Mouse (Mus musculus) erythroblast, embryonic 14.5 days (primary cell): Measurements from ENCODE around the gene Nhsl1. TPM values are rescaled to one million over a fixed set of nuclear protein-coding genes. Genes with fewer than 3 reads are reported as not detected.

Experiments used
- H3K27me3 ChIP-seq: 2 replicates; pipeline ENCODE4 v1.6.1; 2012; ENCODE audit warnings: inconsistent platforms; ENCODE audit not compliant: control insufficient read depth
- H3K36me3 ChIP-seq: 2 replicates; pipeline ENCODE4 v1.6.1; 2012; ENCODE audit warnings: mild to moderate bottlenecking, inconsistent platforms; ENCODE audit not compliant: control insufficient read depth
- H3K4me1 ChIP-seq: 2 replicates; pipeline ENCODE4 v1.6.1; 2012; ENCODE audit warnings: inconsistent platforms; ENCODE audit not compliant: control insufficient read depth
- H3K4me3 ChIP-seq: replicated peaks from 2 replicates; pipeline ENCODE3; 2012; ENCODE audit warnings: moderate library complexity, mild to moderate bottlenecking, inconsistent platforms
- H3K9me3 ChIP-seq: 2 replicates; pipeline ENCODE4 v1.6.1; 2012; ENCODE audit warnings: low read length, inconsistent platforms, mixed read lengths; ENCODE audit not compliant: control insufficient read depth
- GATA1 ChIP-seq: IDR thresholded peaks from 2 replicates; pipeline ENCODE4 v1.6.1; 2012; ENCODE audit warnings: low read length, inconsistent platforms, mixed read lengths
- TAL1 ChIP-seq: IDR thresholded peaks from 3 replicates; pipeline ENCODE4 v1.6.1; 2012; ENCODE audit warnings: low read length, inconsistent platforms, mixed read lengths
- polyA plus RNA-seq: library from polyadenylated mRNA; stranded (reverse); fragments of >175 nt; gene quantifications from 2 replicates; pipeline ENCODE4 v1.2.3, GENCODE M21; 2012

Nhsl1 gene
- polyA plus RNA-seq, 1 experiment, result not detected

DNA sequence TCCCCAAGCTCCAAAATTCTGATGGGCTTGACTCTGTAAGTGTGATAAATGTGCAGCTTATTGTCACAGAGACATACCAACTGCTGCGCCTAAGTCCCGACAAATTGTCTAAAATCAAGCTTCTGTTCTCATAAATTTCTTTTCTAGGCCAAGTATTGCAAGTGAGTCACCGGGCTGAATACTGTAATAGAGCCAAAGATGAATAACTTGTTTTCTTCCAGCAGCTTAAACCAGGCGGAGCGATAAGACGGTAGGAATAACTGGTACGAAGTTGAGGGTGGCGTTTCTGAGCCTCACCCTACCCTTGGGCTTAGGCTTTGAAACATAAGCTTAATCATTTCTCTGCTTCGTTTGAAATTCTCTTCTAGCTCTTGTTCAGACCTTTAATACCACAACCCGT lies 162.1 kb downstream of the Nhsl1 start:
- Histone ChIP-seq H3K27me3 (no peaks in the 10 kb centered on the region), H3K36me3 (no peaks in the 10 kb centered on the region), H3K9me3 (no peaks in the 10 kb centered on the region), H3K4me3 (no peak overlapping the region), H3K4me1 (no peaks in the 10 kb centered on the region)
- TF ChIP-seq GATA1 (no peak), TAL1 (no peak)

DNA sequence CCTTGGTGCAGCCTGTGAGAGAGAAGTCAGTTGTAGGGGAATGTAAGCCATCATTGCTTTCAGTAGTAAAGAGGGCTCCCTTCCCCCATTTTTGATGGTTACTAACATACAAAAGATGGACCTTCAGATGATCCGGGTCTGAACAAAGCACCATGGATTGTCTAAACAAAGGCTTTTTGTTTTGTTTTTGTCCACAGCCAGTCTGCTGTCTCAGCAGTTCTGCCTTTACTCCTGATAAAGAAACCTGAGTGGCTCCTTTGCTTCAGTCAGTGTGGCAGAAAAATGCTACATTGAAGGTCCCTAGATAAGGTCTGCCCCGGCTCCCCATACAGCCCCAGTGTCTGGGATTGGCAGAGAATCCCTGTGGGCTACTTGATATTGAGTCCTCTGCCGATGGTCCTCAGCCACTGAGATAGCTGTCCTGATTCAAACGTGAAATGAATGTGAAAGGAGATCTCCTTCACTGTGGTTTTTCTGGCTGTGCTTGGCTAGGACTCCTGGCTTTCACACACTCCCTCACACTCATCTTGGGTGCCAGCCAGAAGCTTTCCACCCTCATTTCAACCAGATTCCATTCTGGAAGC lies 163.9 kb downstream of the Nhsl1 start:
- TF ChIP-seq TAL1 (no peak), GATA1 (no peak)
- H3K4me3 ChIP-seq, result no peak overlapping the region
- H3K36me3 ChIP-seq, result no peaks in the 10 kb centered on the region
- no peaks in the 10 kb centered on the region for H3K27me3 ChIP-seq
- no peaks in the 10 kb centered on the region for H3K9me3 ChIP-seq
- no peaks in the 10 kb centered on the region for H3K4me1 ChIP-seq

DNA sequence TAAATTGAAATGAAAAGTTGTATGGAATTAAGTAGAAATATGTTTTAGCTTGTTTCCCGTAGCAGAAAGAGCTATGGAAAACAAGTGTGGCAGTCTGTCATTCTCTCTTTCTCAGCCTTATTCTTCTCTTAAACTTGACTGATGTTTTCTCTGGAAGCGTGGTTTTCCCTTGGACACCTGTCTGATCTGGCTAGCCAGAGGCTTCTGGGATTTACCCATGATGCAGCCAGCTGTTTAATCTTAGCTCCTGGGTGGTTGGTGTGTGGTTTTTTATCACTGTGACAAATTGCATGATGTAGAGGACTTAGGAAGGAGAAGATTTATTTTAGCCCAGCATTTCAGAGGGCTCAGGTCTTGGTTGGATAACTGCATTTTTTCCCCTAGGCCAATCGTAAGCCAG lies 164.9 kb downstream of the Nhsl1 start:
- Histone ChIP-seq H3K4me1 (no peaks in the 10 kb centered on the region), H3K27me3 (no peaks in the 10 kb centered on the region), H3K36me3 (no peaks in the 10 kb centered on the region), H3K9me3 (no peaks in the 10 kb centered on the region), H3K4me3 (no peak overlapping the region)
- TF ChIP-seq GATA1 (no peak), TAL1 (no peak)

DNA sequence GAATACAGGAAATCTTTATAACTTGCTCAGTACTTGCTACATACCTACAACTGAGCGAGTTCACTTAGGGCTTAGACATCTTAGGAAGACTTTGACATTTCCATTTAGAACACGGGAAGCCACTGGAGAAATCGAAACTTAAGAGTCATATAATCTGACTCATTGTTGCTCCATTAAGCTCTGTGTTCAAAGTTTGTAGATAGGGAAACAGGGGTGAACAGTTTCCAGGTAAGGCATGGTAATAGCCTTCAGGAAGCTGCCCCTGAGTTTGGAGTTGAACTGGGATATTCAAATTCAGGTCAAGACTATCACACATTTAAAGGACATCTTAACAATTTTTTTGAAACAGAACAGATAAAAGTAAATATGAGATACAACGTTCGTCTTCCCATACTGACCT lies 165.9 kb downstream of the Nhsl1 start:
- H3K9me3 ChIP-seq, result no peaks in the 10 kb centered on the region
- no peak overlapping the region for H3K4me3 ChIP-seq
- TF ChIP-seq TAL1 (no peak), GATA1 (no peak)
- H3K36me3 ChIP-seq, result no peaks in the 10 kb centered on the region
- no peaks in the 10 kb centered on the region for H3K4me1 ChIP-seq
- H3K27me3 ChIP-seq, result no peaks in the 10 kb centered on the region

DNA sequence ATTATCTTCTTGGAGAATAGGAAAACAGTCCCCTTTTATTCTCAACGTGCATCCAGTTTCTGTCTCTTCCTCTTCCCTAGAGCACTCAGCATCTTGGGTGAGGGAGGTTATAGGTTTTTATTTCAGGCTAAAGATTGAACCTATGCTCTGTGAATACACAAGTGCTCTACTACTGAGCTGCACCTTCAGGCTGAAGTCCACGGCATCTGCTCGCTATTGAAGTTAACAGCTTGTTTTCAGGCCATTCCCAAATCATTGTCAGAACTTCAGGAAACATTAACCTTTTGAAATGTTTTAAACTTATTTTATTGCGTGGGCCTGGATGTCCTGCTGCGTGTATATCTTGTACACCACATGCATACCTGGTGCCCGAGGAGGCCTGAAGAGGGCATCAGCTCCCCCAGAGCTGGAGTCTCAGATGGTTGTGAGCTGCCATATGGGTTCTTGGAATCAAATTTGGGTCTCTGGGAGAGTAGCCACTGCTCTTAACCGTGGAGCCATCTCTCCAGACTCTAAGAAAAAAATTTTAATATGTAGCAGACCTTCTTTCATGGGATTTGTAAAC lies 169.5 kb downstream of the Nhsl1 start:
- Histone ChIP-seq H3K4me3 (no peak overlapping the region), H3K9me3 (no peaks in the 10 kb centered on the region)
- no peak for TF ChIP-seq GATA1
- TF ChIP-seq TAL1, result no peak

DNA sequence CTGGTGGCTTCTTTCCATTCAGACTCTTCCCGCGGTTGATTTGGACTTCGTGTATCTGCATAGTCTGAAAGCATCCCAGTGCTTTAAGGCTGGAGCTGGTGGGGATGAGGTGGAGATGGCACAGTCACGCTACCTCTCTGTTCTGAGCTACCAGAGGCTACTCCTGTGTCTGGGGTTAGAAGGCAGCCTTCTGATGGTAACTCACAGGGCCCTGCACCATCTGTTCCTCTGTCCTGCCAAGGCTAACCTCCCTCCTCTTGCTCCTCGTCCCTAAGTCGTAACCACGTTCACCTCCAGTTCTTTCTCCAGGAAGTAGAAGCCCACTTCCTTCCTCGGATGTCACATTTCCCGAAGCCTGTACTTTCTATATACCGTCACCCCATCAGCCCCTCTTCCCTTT lies 171.2 kb downstream of the Nhsl1 start:
- no peaks in the 10 kb centered on the region for H3K36me3 ChIP-seq

More for the DNA sequence above, 169.5 kb downstream of the Nhsl1 start:
- Histone ChIP-seq H3K4me1 (no peaks in the 10 kb centered on the region), H3K27me3 (no peaks in the 10 kb centered on the region), H3K36me3 (no peaks in the 10 kb centered on the region)

DNA sequence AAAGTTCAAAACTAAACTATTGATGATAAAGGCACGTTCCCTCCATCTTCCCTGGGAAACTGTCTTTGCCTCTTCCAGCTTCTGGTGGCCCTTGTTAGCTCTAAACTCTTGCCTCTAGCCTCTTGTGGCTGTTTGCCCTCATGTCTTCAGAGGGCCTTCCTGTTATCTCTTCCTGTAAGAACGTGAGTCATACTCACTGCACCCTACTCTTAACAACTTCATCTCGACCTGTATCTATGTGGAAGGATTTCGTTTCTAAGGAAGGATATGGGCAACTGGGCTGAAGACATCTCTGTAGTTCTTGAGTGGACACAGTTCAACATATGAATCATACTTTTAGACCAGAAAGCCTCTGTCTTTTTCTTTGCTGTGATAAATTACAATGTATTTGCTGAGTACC lies 173.2 kb downstream of the Nhsl1 start:
- no peaks in the 10 kb centered on the region for H3K27me3 ChIP-seq
- no peaks in the 10 kb centered on the region for H3K36me3 ChIP-seq
- H3K4me1 ChIP-seq, result no peaks in the 10 kb centered on the region
- TF ChIP-seq GATA1, result no peak
- TF ChIP-seq TAL1, result no peak
- no peaks in the 10 kb centered on the region for H3K9me3 ChIP-seq
- H3K4me3 ChIP-seq, result no peak overlapping the region

More for the DNA sequence above, 171.2 kb downstream of the Nhsl1 start:
- Histone ChIP-seq H3K4me1 (no peaks in the 10 kb centered on the region), H3K27me3 (no peaks in the 10 kb centered on the region), H3K4me3 (no peak overlapping the region), H3K9me3 (no peaks in the 10 kb centered on the region)
- no peak for TF ChIP-seq TAL1

DNA sequence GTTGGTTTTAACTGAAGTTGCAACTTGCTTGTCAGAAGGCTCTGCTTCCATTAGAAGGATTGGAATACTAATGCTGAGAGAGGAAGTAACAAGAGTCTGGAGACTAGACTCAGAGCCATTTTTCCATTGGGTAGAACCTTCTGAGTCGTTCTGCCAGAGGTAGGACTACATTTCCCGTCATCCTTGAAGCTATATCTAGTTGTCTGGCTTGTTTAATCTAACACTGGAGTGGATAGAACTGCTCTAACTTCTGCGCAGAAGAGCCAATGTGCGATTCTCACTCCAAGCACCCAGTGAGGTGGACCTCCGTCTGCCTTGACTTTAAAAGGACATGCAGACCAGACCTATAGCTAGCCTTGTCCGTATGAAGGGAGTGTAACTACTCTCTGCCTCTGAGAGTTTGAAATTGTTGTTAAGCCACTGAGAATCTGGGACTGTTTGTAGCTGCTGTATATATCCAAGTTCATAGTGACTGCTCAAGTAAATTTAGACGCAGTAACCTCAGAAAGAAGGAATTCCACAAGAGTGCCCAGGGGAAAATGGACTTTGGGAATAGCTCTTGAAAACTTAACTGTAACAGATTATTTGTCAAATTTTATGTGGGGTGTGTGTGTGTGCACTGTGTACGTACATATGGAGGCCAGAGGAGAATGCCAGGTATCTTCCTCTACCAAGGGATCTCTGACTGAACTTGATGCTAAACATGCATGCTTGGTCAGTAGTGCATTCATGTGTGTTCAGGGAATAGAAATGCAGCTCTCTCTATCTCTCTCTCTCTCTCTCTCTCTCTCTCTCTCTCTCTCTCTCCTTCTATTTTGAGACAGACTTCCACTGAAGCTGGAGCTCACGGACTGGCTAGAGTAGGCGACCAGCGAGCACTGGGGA lies 174.5 kb downstream of the Nhsl1 start:
- Histone ChIP-seq H3K4me3 (no peak overlapping the region), H3K27me3 (no peaks in the 10 kb centered on the region), H3K4me1 (no peaks in the 10 kb centered on the region), H3K36me3 (no peaks in the 10 kb centered on the region), H3K9me3 (no peaks in the 10 kb centered on the region)
- TF ChIP-seq TAL1, result no peak
- no peak for TF ChIP-seq GATA1

DNA sequence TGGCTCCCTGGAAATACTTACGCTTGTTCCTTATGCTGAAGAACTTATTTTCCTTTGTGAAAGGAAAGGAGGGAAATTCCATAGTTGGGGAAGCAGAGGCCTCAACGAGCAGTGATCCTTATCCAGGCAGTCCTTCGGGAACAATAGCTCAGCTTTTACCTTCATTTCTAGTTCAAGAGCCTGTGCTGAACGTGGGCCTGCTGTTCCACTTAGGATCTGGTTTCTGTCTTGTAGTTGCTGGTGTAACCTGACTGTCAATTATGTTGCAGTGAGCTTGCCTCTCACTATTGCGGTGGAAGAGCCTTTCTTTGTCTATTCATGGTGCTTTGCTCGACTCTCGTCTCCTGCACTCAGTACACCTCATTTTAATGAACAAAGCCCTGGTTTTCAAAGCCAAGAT lies 175.5 kb downstream of the Nhsl1 start:
- no peaks in the 10 kb centered on the region for H3K9me3 ChIP-seq
- H3K36me3 ChIP-seq, result no peaks in the 10 kb centered on the region
- TF ChIP-seq TAL1, result no peak
- TF ChIP-seq GATA1, result no peak
- H3K4me3 ChIP-seq, result no peak overlapping the region
- H3K4me1 ChIP-seq, result no peaks in the 10 kb centered on the region
- no peaks in the 10 kb centered on the region for H3K27me3 ChIP-seq

DNA sequence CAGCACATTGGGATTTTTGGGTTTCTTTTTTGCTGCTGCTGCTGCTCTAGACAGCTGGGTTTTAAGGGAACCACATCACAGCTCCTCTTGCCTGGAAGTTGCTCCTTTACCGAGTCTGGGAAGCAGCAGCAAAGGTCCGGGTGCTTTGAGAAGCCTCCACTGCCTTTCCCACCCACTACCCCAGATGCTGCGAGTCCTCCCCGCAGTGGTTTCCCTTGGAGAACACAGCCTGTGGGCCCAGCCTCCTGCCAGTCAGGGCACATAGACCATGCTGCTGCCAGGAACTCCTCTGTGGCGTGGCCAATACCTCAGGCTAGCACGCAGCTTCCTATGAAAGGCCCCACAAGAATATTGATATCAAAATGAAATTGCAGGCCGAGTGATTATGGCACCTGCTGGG lies 178.3 kb downstream of the Nhsl1 start:
- H3K9me3 ChIP-seq, result no peaks in the 10 kb centered on the region

More for the DNA sequence above, 178.3 kb downstream of the Nhsl1 start:
- Histone ChIP-seq H3K27me3 (no peaks in the 10 kb centered on the region), H3K4me3 (no peak overlapping the region), H3K36me3 (no peaks in the 10 kb centered on the region), H3K4me1 (no peaks in the 10 kb centered on the region)
- TF ChIP-seq TAL1, result no peak
- TF ChIP-seq GATA1, result no peak
